Mouse (Mus musculus): ENCODE data around the gene Snd1. TPM values are rescaled to one million over a fixed set of nuclear protein-coding genes. Genes with fewer than 3 reads are reported as not detected.

The Snd1 gene
- polyA plus RNA-seq, 1 experiment from 2014 or later = 138 TPM

- Histone ChIP-seq H3K27ac (no peak overlapping the region), H3K27me3 (ENCODE audit: low read depth, poor library complexity, severe bottlenecking) (no peaks in the 10 kb centered on the region), H3K36me3 (peaks cover 14% of the 10 kb centered on the region), H3K4me3 (no peak overlapping the region), H3K4me1 (no peaks in the 10 kb centered on the region), H3K9me3 (replicated peaks) (no peaks in the 10 kb centered on the region)
- 89% methylated on average over 3 of the region's 3 CpGs for WGBS
- no peak for DNase-seq (ENCODE audit: low spot score)
Measured at GRCm38 (mm10) chr6:28800976-28801375, 326.0 kb downstream of the Snd1 start.

GRCm38 (mm10) chr6:28803678-28804279 is 328.8 kb downstream of the Snd1 start:
- H3K4me3 ChIP-seq = no peak overlapping the region
- no peak for DNase-seq (ENCODE audit: low spot score)
- 91% methylated on average over 6 of the region's 6 CpGs for whole genome bisulfite sequencing
- H3K27ac ChIP-seq = no peak overlapping the region
- H3K27me3 ChIP-seq (ENCODE audit: low read depth, poor library complexity, severe bottlenecking) = no peaks in the 10 kb centered on the region
- no peaks in the 10 kb centered on the region for H3K9me3 ChIP-seq (replicated peaks)
- H3K4me1 ChIP-seq = no peaks in the 10 kb centered on the region
- H3K36me3 ChIP-seq = 0 out of 2 replicates have a peak, but pooled peaks cover 3% of the 10 kb centered on the region

DNA sequence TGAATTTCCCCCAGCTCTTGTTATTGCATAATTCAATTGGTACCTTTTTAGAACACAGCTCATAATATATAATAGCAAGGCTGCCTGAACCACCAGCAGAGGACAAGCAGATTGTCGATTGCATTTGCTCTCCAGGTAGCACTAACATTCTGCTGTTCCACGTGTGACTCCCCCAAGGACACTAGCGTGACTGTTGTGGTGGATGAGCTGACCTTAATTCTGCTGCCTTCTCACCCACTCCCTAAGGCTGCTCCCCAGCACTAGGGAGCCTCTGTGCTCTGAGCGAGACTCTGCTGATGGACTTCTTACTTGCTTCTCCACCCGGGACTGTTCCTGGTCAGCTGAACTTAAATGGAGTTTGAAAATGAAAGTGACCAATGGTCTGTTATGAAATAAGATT is 329.8 kb downstream of the Snd1 start:
- Histone ChIP-seq H3K4me1 (no peaks in the 10 kb centered on the region), H3K36me3 (0 out of 2 replicates have a peak, but pooled peaks cover 3% of the 10 kb centered on the region), H3K9me3 (replicated peaks) (no peaks in the 10 kb centered on the region), H3K27ac (no peak overlapping the region), H3K27me3 (ENCODE audit: low read depth, poor library complexity, severe bottlenecking) (no peaks in the 10 kb centered on the region), H3K4me3 (no peak overlapping the region)
- WGBS = 93% methylated on average over 5 of the region's 5 CpGs
- DNase-seq (ENCODE audit: low spot score) = no peak

- no peak for DNase-seq (ENCODE audit: low spot score)
- Histone ChIP-seq H3K4me3 (no peak overlapping the region), H3K4me1 (no peaks in the 10 kb centered on the region), H3K36me3 (no peaks in the 10 kb centered on the region), H3K9me3 (replicated peaks) (no peaks in the 10 kb centered on the region), H3K27ac (no peak overlapping the region), H3K27me3 (ENCODE audit: low read depth, poor library complexity, severe bottlenecking) (no peaks in the 10 kb centered on the region)
- WGBS = 90% methylated on average over 9 of the region's 9 CpGs
Measured at GRCm38 (mm10) chr6:28813057-28813456, 338.1 kb downstream of the Snd1 start.

- H3K36me3 ChIP-seq = no peaks in the 10 kb centered on the region
- H3K27me3 ChIP-seq (ENCODE audit: low read depth, poor library complexity, severe bottlenecking) = no peaks in the 10 kb centered on the region
- 89% methylated on average over 2 of the region's 2 CpGs for WGBS
- no peak for DNase-seq (ENCODE audit: low spot score)
- H3K4me3 ChIP-seq = no peak overlapping the region
- H3K27ac ChIP-seq = no peak overlapping the region
- H3K9me3 ChIP-seq (replicated peaks) = no peaks in the 10 kb centered on the region
- H3K4me1 ChIP-seq = no peaks in the 10 kb centered on the region
Measured at GRCm38 (mm10) chr6:28814895-28815294, 340.0 kb downstream of the Snd1 start.

- WGBS = 79% methylated on average over 9 of the region's 9 CpGs
- H3K27ac ChIP-seq = no peak overlapping the region
- no peak overlapping the region for H3K4me3 ChIP-seq
- H3K9me3 ChIP-seq (replicated peaks) = no peaks in the 10 kb centered on the region
- H3K27me3 ChIP-seq (ENCODE audit: low read depth, poor library complexity, severe bottlenecking) = no peaks in the 10 kb centered on the region
- no peaks in the 10 kb centered on the region for H3K4me1 ChIP-seq
- no peaks in the 10 kb centered on the region for H3K36me3 ChIP-seq
- DNase-seq (ENCODE audit: low spot score) = no peak
Measured at GRCm38 (mm10) chr6:28817039-28817438, 342.1 kb downstream of the Snd1 start.

- WGBS = 86% methylated on average over 13 of the region's 13 CpGs
Measured at GRCm38 (mm10) chr6:28819509-28820358, 344.8 kb downstream of the Snd1 start.

GRCm38 (mm10) chr6:28822296-28822695 is 347.4 kb downstream of the Snd1 start:
- 91% methylated on average over 3 of the region's 3 CpGs for WGBS
- Histone ChIP-seq H3K4me3 (no peak overlapping the region), H3K9me3 (replicated peaks) (no peaks in the 10 kb centered on the region), H3K36me3 (no peaks in the 10 kb centered on the region), H3K4me1 (no peaks in the 10 kb centered on the region), H3K27ac (no peak overlapping the region), H3K27me3 (ENCODE audit: low read depth, poor library complexity, severe bottlenecking) (no peaks in the 10 kb centered on the region)
- no peak for DNase-seq (ENCODE audit: low spot score)

More at GRCm38 (mm10) chr6:28819509-28820358, 344.8 kb downstream of the Snd1 start:
- no peaks in the 10 kb centered on the region for H3K27me3 ChIP-seq (ENCODE audit: low read depth, poor library complexity, severe bottlenecking)
- no peaks in the 10 kb centered on the region for H3K36me3 ChIP-seq
- H3K9me3 ChIP-seq (replicated peaks) = no peaks in the 10 kb centered on the region
- no peaks in the 10 kb centered on the region for H3K4me1 ChIP-seq
- DNase-seq (ENCODE audit: low spot score) = no peak
- no peak overlapping the region for H3K4me3 ChIP-seq
- no peak overlapping the region for H3K27ac ChIP-seq

DNA sequence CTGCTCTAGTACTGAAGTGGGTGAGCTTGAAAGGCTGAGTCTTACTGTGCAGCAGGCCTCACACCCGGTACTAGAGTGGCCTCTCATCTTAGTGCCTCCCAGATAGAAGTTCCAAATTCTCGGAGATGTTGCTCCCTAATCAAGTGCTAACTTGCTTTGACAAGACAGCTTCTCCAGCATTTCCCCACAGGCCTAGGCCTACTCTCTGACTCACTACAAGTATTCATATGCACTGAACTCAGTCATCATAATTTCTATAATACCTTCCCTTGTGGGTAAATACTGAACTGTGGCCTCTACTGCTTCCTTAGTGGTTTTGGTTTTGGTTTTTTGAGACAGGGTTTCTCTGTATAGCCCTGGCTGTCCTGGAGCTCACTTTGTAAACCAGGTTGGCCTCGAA is 348.4 kb downstream of the Snd1 start:
- 87% methylated on average over 3 of the region's 3 CpGs for WGBS
- Histone ChIP-seq H3K36me3 (no peaks in the 10 kb centered on the region), H3K4me1 (no peaks in the 10 kb centered on the region)

GRCm38 (mm10) chr6:28823802-28824201 is 348.9 kb downstream of the Snd1 start:
- no peak for DNase-seq (ENCODE audit: low spot score)
- H3K4me1 ChIP-seq = no peaks in the 10 kb centered on the region
- WGBS = 99% methylated on average over 5 of the region's 5 CpGs
- peaks cover 6% of the 10 kb centered on the region; the same call in 1 of the 2 replicates for H3K27me3 ChIP-seq (ENCODE audit: low read depth, poor library complexity, severe bottlenecking)
- no peak overlapping the region for H3K27ac ChIP-seq
- H3K4me3 ChIP-seq = no peak overlapping the region
- H3K36me3 ChIP-seq = no peaks in the 10 kb centered on the region
- no peaks in the 10 kb centered on the region for H3K9me3 ChIP-seq (replicated peaks)

More for the DNA sequence above, 348.4 kb downstream of the Snd1 start:
- no peak overlapping the region for H3K27ac ChIP-seq
- DNase-seq (ENCODE audit: low spot score) = no peak
- H3K9me3 ChIP-seq (replicated peaks) = no peaks in the 10 kb centered on the region
- no peak overlapping the region for H3K4me3 ChIP-seq
- H3K27me3 ChIP-seq (ENCODE audit: low read depth, poor library complexity, severe bottlenecking) = 0 out of 2 replicates have a peak, but pooled peaks cover 2% of the 10 kb centered on the region

GRCm38 (mm10) chr6:28825894-28826293 is 351.0 kb downstream of the Snd1 start:
- H3K4me3 ChIP-seq = no peak overlapping the region
- no peak overlapping the region for H3K27ac ChIP-seq
- WGBS = 83% methylated on average over 3 of the region's 3 CpGs
- no peaks in the 10 kb centered on the region for H3K9me3 ChIP-seq (replicated peaks)
- H3K27me3 ChIP-seq (ENCODE audit: low read depth, poor library complexity, severe bottlenecking) = peaks cover 23% of the 10 kb centered on the region
- no peak for DNase-seq (ENCODE audit: low spot score)
- no peaks in the 10 kb centered on the region for H3K4me1 ChIP-seq
- H3K36me3 ChIP-seq = peaks cover 9% of the 10 kb centered on the region

DNA sequence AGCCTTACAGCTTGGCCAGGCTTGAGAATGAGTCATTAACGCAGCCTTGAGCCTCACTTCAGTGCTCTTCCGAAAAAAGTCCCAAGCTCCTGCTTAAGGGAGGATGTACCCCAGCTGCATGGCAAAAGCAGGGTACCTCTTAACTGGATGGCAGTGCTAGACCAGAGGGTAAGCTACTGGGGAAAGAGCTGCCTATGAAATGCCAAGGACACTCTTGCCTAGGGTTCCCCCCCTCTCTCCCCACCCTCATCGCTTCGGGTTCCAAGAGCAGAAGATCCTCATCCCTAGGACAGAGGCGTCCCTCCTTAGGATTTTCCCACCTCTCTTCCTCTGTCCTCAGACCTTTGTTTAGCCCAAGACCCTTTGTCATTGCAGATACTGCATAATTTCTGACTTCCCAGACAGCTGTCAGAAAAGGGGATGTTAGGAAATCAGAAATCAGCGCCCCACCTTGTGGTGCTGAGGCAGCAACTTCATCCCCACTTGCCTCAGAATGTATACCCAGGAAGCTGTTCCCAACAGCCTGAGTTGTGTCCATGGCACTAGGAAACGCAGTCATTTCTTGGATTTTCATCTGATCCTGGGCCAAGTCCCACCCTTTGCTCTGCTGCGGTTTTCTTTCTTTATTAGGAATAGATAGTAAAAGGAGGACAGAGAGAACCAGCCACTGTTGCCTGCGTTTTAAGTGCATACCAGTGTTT is 351.9 kb downstream of the Snd1 start:
- peaks cover 33% of the 10 kb centered on the region for H3K27me3 ChIP-seq (ENCODE audit: low read depth, poor library complexity, severe bottlenecking)
- WGBS = 76% methylated on average over 9 of the region's 9 CpGs
- no peak for DNase-seq (ENCODE audit: low spot score)
- peaks cover 9% of the 10 kb centered on the region for H3K36me3 ChIP-seq
- no peak overlapping the region for H3K4me3 ChIP-seq
- peaks cover 8% of the 10 kb centered on the region for H3K4me1 ChIP-seq
- no peak overlapping the region for H3K27ac ChIP-seq
- H3K9me3 ChIP-seq (replicated peaks) = no peaks in the 10 kb centered on the region

GRCm38 (mm10) chr6:28827565-28827964 is 352.6 kb downstream of the Snd1 start:
- Histone ChIP-seq H3K9me3 (replicated peaks) (no peaks in the 10 kb centered on the region), H3K36me3 (peaks cover 9% of the 10 kb centered on the region), H3K27me3 (ENCODE audit: low read depth, poor library complexity, severe bottlenecking) (peaks cover 38% of the 10 kb centered on the region), H3K4me1 (peaks cover 15% of the 10 kb centered on the region), H3K27ac (no peak overlapping the region), H3K4me3 (no peak overlapping the region)
- 51% methylated on average over 3 of the region's 3 CpGs for WGBS
- no peak for DNase-seq (ENCODE audit: low spot score)
